Mouse (Mus musculus) liver, postnatal 0 days (tissue): ENCODE data around the gene Shroom3.

Experiments
- CTCF ChIP-seq: sonication (generic); IDR thresholded peaks from 2 replicates; pipeline ENCODE4 v1.5.1; 2016; ENCODE audit warnings: antibody characterized with exemption, low read depth
- EP300 ChIP-seq: IDR thresholded peaks from 2 replicates; pipeline ENCODE4 v1.6.1; 2016; ENCODE audit warnings: antibody characterized with exemption, low read depth, mild to moderate bottlenecking

DNA sequence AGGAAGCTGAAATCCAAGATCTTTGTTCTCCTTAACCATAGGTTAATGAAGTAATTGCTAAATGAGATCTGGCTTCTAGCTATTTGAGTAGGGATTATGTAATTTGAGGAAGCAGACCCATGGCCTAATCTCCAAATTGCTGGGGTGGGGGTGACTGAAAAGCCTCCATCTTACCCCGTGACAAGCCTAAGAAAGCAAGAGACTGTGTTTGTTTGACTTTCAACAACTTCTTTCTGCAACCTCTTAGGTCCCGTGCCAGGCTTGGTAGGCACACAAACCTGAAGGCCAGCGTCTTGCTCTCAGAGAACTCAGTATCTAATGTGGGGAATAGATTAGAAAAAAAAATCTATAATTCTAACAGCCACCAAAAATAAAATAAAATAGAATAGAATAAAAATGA, 138.1 kb downstream of the Shroom3 start:
- TF ChIP-seq CTCF, result no peak
- TF ChIP-seq EP300, result no peak
